Mouse (Mus musculus): ENCODE results near the gene Ccdc78.
"Not testable (repeated sequence)": the region's sequence is repeated elsewhere in the genome, so short reads cannot be mapped to it uniquely, and the experiment has no call there.

The Ccdc78 gene

DNA sequence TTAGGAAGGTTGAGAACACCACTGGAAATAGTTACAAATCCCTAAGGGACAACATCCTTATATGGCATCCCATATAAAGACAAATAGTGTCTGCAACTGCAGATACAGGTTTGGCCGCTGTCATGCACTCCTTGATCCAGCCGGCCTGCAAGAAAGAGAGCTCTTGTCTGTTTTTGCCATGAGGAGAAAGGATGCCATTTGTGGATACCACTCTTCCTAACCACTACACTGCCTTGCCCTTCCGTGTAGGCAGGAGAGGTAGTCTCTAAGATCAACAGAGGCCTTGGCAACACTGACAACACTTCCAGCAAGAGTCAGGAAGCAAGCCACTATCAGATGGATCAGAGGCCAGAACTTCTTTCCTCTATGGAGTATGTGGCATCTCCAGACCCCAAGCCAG lies at the start of gene Ccdc78:
TSS of gene Ccdc78 (plus strand) at position 301 of the 400 bp plus-strand sequence.
- DNase-seq: no peak

DNA sequence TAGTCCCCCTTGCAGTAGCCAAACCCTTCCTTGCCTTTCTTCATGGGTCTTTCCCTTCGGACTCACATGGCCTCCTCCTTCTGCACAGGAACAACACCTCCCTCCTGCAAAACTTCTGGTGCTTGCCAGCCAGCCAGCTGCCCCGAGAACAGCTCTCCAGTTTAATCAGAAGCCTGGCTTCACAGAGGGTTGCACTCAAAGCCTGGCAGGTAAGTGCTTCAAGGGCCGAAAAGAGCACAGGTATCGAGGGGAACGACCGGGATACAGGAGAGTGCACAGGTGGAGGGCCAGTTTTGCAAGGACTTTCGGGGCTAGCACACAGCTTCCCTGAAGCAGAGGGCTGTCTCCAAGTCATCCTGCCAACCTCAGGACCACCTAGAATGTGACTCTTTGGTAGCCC lies 47.5 kb upstream of the Ccdc78 start:
- DNase-seq: no peak

DNA sequence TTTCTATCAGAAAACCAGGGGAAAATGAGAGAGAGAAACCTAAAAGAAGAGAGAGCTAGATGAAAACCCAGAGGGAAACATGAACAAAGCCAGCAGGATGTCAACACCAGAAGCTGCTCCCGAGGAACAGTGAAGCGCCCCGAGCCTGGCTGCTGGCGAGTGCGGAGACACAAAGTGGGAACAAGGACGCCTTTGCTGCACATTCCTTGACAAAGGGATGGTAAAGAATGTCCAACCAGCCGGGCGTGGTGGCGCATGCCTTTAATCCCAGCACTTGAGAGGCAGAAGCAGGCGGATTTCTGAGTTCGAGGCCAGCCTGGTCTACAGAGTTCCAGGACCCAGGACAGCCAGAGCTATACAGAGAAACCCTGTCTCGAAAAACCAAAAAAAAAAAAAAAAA lies 44.9 kb upstream of the Ccdc78 start:
- DNase-seq: not testable (repeated sequence)

DNA sequence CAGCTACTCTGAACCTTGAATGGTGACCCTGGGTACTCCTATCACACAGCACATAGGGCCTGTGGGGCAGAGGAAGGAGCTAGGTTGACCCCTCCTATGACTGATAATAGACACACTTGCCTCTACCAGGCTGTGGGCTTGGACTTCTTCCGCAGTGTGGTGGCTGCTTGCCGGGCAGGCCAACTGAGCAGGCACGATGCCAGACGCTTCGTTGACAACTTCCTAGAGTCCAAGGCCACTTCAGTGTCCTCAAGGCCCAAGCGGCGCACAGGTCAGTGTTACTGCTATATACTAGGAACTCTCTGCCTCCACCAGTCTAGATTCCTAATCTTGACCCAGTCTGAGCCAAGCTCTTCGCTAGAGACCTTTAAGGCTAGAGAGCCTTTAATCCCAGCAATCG lies 42.5 kb upstream of the Ccdc78 start:
- DNase-seq: no peak

DNA sequence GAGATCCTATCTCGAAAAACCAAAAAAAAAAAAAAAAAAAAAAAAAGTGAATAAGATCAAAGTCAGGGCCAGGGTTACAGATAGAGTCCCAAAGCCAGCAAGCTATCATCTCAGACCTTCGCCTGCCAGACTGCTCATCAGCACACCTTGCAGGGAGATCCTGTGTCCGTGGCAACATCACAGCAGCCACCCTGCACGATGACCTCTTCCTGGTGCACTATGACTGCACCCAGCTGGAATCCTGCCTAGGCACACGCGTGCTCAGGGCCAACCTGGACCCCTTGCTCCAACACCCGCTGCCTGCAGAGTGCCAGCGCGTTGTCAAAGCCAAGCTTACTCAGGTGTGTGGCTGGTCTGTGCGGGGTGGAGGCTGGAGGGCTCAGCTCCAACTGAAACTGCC lies 42.1 kb upstream of the Ccdc78 start:
- no peak for DNase-seq

DNA sequence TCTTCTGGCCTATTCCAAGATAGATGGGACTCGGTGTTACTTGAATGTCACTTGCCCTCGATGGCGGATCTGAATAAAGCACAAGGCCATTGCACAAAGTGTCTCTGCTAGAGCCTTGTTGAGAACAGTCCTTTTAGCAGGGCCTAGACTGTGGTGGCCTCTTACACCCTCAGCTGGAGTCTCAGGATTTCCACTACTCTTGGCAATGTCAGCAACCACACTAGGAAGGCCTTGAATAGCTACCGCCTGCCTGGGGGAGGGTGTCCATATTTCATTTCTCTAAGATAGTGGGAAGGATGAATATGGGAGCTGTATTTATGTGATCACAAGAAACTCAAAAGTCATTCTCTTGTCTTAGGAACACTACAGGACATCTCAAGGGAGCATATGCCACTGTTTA lies 38.1 kb upstream of the Ccdc78 start:
- DNase-seq: no peak

DNA sequence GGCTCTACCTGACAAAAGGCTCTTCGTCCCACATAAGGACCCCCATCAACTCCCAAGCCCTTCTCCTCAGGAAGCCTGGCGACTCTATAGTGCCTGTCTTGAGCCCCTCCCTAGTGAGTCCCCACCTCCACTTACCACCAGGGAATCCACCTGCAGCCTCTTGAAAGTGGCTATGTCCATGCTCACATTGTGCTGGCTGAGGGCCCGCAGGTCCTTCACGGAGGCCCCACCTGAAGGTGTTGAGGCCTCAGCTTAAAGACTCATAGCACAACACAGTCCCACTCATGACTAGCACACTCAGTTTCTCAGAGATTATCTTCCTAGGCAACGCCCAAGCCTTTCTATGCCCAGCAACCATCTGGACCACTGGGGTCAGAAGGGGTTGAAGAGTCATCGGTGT lies 37.1 kb upstream of the Ccdc78 start:
- DNase-seq: no peak

DNA sequence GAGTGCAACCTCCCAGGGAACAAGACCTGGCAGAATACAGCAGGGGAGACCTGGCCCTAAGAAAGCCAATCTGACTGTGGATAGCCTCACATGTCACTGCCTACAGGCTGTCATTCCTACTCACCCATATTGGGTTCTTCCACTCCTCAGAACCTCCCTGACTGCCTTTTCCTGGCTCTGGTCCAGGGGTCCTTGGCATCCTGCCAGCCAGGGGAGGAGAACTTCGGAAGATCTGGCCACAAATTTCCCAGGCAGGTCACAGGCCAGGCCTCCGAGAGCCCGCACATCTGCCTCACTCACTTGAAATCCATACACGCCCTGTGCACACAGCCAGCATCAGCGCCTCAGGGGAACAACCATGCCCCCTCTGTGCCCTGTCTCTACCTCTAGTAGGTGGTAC lies 34.9 kb upstream of the Ccdc78 start:
- DNase-seq: no peak

DNA sequence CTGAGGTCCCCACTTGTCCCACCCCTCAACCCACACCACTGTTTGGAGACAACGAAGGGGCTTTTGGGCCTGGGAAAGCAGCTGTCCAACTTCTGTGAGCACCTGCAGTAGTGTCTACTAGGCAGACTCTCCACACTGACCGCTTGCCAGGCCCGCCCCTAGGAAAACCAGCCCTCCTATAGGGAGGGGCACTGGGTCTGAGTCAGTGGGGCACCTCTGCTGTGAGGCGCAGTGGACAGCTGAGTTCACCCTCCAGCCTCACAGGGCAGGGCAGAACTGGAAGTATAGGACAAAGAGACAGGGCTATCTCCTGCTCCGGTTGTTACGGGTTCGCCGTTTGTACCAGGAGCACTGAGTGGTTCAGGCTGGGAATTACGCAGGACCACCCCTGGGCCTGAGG lies 32.1 kb upstream of the Ccdc78 start, which contains the start of gene Msln:
TSS of gene Msln (minus strand) at position 138 of the 400 bp plus-strand sequence.
- DNase-seq: no peak

DNA sequence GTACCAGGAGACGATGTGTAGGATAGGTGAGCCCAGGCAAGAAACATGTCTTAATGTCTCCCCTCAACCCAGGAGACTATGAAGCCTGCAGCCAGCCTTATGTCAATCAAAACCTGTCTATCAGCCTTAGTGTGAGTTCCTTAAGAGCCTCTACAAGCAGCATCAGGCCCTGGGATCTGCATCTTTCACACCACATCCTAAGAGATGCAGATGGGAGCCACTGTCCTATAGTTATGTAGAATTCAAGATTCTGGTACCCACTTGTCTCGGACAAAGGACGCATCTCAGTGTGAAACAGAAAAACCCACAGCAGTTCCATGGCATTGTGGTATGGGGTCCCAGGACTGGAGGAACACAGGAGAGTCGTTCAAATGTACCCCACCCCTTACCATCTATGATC lies 31.3 kb upstream of the Ccdc78 start:
- no peak for DNase-seq

DNA sequence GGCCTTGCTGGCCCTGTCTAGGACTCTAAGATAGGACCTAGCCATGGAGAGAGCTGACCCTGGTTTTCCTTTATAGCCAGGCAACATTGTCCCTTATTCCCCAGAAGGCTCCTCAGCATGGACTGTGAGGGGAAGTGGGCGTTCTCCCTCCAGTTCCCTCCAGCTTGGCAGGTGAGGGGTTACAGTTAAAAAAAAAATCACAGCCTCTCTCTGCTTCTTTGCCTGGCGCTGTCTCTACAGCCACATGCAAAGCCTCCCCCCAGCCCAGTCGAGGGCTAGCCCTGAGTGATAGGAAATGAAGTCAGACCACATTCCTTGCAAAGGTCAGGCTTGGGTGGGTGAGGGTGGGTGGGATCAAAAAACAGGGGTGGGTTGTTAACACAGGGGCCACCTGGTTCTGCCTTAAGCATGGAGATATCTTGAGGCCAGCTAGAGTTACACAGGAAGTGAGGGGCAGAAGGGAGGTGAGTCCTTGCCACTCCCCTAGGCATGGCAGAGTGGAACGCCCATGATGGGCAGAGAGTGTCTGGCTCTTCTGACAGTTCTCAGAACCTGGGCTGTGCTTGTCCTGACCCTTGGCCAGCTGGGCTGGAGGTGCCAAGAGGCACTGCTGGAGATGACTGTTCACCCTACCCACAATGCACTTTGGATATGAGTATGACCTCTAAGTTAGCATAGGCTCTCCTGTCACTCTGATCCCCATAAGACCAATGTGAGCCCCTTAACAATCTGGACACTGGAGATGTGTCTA lies 30.6 kb upstream of the Ccdc78 start:
- no peak for DNase-seq

DNA sequence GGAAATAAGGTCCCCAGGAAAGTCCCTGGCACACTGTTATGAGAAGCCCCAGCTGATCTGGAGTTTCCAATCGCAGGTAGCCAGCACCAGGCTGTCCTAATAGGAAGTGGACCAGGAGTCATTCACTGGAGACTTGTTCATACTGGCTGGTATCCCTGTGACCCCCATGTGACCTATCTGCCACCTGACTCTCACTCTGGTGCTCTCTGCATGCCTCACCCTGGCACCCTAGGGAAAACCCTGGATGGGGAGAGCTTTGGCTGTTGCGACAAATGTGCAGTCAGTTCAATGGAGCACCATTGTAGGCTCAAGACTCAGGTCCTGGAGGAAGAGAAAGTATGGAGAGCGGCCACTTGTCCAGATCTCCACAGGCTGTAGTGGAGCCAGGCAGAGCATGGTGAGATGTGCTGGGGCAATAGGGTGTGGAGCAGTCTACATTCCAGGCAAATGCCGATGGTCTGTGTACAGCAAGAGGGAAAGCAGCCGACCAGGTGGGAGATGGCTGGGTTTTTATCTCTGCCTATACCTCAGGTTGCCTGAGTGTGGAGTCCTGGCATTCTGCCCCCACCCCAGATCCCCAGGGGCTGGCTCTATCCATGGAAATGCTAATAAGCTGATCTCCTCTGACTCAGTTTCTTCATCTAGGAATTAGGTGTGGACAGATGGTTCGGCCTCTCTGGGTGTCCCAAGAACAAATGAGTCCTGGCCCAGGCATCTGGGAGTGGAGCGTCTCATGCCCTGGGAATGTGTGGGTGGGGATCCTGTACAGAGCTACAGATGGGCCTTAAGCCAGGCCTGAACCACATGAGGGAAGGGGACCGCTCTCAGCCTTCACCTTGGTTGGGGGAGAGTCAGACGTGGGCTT lies 29.8 kb upstream of the Ccdc78 start:
- no peak for DNase-seq

DNA sequence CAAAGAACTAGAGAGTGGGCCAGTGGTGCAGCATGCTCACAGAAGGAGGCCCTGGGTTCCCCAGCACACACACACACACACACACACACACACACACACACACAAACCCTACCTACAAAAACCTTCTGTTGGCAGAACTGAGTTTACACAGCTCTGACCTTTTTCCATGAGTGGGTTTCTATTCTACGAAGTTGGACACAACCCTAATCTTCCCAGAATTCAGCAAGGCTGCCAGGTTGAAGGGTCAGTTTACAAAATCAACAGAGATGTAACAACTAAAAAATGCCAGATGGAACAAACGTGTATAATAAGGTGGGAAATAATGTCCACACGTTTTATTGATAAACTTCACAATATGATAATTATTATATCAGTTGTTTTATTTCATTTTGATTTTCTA lies 28.7 kb upstream of the Ccdc78 start:
- DNase-seq: no peak

DNA sequence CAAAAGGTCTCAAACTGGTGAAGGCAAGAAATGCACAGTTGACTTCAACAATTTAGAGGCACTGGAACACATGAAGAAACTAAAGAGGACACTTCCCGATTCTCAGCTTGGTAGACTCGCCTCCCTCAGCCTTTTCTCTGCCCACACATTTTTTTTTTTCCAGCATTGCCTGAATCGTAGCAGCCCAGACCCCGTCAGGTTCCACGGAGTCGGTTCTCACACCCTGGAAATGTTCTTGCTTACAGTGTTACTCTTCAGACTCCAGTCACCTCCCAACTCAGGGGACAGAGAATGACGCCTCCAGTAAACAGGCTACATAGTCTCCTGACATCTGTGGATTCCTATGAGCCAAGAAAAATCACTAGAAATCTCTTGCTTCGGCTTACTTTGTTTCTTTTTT lies 26.2 kb upstream of the Ccdc78 start:
- DNase-seq: no peak

DNA sequence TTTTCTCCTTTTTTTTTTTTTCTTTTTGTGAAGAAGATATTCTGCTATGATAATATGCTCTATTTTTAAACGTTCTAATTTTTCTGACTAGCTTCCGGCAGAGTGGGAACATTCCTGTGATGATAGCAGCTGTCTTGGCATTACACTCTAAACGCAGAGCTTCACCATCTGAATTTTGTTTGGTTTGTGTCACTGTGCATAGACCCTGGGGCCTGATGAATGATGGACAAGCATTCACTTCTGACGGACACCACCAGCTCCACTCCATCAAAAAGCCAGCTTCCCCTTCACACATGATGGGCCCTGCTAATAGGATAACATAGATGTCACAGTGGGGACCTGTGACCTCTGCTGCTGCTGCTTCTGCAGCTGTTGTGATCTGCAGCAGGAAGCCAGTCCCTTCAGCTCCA lies 24.8 kb upstream of the Ccdc78 start:
- no peak for DNase-seq

DNA sequence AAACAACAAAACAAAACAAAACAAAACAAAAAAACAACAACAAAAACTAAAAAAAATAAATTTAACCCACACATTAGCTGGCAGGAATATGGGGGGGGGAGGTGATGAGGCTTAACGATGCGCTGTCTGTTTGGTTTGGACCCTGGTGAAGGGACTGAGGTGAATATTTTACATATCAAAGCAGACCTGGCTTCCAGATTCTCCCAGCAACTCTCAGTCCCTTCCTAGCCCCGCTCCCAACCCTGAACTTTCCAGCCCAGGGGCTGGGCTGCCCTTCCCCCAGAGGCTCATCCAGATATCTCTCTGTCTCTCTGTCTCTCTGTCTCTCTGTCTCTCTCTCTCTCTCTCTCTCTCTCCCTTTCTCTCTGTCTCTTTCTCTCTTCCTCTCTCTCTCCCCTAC lies 23.8 kb upstream of the Ccdc78 start:
- DNase-seq: no peak

DNA sequence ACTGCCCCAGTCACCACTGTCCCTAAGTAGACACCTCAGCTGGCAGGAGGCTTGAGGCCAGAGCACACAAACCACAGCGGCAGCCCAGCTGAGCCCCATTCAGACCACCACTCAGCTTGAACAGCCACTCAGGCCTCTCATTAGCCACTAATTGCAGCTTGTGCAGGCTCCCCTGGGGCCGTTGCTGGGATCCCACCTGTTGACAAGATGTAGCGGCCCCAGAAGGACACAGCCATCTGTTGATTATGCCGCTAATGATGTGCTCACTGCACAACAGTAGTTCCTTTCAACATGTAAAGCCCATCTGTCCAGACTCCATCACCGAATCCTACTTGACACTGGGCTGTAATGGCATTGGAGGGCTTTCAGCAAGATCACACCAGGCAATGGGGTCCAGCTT lies 20.5 kb upstream of the Ccdc78 start:
- DNase-seq: no peak

DNA sequence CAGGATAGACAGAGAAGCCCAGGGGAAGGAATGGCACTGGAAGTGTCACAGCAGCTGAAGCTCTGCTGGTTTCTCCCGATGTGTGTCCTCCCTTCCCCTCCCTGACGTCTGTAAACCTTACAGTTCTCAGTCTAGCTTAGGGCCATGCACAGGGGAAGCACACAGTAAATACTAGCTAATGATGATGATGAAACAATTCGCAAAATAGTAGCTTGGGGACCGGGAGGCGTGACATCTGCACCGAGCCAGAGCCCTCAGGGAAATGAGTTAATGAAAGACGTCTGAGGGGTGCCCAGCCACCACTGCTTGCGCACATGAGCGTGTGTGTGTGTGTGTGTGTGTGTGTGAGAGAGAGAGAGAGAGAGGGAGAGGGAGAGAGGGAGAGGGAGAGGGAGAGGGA lies 17.0 kb upstream of the Ccdc78 start:
- DNase-seq: no peak

DNA sequence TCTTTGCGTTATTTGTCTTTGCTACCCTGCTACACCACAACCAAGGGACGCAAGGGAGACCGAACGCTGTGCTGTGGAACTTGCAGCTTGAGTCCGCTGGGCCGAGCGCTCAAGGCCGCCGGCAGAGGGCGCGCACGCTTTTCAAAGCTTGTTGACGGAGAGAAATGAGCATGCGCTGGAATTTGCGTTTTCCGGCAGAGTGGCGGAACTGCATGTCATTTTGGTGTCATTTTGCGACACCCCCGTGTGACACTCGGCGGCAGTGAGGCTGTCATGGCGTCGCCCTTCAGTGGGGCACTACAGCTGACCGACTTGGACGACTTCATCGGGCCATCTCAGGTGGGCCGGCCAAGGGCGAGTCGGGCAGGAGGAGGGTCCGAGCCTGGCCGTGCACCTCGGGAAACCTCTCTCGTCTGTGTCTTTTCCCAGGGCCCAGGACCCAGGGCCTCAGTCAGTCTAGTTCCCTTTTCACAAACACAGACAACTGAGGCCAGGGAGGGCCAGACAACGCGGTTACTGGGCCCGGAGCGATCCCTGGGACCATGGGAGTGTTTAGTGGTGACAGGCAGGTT lies 12.7 kb upstream of the Ccdc78 start, which contains the start of gene Narfl:
TSS of gene Narfl (plus strand) at position 228 of the 572 bp plus-strand sequence.
- DNase-seq: peak; percentile 95 to 97

DNA sequence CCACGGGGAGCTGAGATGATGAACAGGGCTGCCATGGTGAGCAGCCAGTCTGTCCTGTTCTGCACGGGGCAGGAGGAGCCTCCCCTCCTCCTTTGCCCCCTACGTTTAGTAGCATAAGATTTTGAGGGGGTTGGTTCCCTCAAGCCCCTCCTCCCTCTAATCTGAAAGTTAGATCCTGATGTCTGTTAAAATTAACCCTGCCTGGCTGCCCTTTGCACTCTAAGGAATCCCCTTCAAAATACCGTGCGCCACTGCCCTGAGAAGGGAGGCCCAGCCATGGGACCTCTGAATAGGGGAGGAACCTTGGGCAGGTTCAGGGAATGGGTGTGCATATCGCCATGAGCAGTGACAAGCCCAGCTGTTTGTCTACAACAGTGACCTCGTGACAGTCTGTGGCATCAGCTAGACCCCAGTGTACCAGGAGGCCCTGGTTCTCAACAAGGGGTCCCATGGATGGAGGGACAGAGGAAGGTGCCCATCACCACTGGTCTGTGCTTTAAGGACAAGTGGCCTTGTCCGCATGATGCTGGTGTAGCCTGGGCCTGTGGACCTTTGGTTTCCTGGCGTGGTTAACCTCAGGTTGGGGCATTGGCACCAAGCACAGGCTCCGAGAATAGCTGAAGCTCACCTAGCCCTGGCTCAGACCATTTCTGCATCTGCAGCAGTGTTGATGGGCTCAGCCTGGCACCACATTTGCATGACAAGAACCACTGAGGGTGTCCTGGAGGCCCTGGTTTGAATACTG lies 10.9 kb upstream of the Ccdc78 start:
- DNase-seq: no peak

DNA sequence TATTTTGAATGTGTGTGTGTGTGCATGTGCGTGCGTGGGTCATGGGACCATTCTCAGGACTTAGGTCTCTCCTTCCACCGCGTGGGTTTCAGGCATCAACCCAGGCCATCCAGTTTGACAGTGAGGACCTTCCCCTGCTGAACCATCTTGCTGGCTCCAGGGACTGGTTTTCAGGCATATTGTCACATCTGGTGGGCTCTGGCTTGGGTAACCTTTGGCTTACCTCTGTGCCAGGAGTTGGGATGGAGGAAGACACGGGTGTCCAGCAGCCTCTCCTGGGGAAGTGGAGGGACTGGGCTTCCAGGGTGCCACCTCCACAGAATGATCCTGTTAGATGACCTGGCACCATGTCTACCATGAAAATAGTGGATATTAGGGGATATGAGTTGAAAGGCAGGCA lies 8.4 kb upstream of the Ccdc78 start:
- peak in 1 of 2 experiments; percentile 3 for DNase-seq

DNA sequence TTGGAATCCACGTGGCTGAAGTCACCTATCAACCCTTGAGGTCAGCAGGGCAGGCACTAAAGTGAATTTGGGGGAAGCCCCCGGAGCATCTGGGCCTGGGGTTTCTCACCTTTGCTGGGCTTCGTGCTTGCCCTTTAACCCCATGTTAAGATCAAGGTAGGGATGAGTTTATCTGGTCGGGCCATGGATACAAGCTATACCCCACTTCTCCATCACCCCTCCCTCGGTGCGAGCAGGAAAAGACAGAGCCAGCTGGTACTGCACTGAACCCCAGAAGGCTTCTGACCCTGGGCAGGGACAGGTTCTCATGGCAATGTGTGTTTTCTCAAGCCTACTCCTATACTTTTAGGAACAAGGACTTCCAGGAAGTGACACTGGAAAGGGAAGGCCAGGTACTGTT lies 5.0 kb upstream of the Ccdc78 start:
- no peak for DNase-seq

DNA sequence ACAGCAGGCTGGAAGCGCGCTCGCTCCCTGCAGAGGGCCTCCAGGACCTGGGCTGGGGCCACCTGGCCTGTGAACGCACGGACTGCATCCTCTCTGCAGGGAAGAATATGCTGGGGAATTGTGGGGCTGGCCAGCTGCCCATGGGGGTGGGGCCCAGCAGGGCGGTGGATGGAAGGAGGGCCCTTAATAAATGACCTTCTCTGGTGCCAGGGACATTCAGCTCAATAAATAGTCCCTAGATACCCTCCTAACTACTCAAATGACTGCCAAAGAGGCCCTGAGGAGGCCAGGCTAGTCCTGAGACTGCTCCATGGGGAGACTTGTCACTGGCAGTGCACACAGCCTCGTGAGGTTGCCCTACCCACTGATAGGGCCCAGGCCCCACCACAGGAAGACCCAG lies 3.3 kb upstream of the Ccdc78 start:
- DNase-seq: no peak

Data from thymus, postnatal 36 days (tissue).